Mouse (Mus musculus) limb, embryonic 12.5 days (tissue): ENCODE results near the gene Xxylt1. TPM values are rescaled to one million over a fixed set of nuclear protein-coding genes. Genes with fewer than 3 reads are reported as not detected.
A peak's percentile ranks its signal among the peaks of the same experiment; 100 is the strongest.

Experiments used
- ATAC-seq: fragments of 200-750 bp; cut with Nextera tagmentation; 2 replicates; pipeline ENCODE4 v1.8.0; 2017; ENCODE audit warnings: low read depth, moderate TSS enrichment; ENCODE audit not compliant: insufficient number of reproducible peaks, insufficient read depth, low FRiP score, low TSS enrichment
- H3K27ac ChIP-seq: fragments of 300-500 bp; sonication (generic); 2 replicates; pipeline ENCODE4 v1.5.1; 2016; ENCODE audit warnings: mild to moderate bottlenecking, moderate library complexity
- H3K27me3 ChIP-seq: fragments of 300-500 bp; sonication (generic); 2 replicates; pipeline ENCODE4 v1.6.1; 2016; ENCODE audit warnings: mild to moderate bottlenecking, moderate library complexity
- H3K36me3 ChIP-seq: fragments of 300-500 bp; sonication (generic); 2 replicates; pipeline ENCODE4 v1.6.1; 2016; ENCODE audit warnings: mild to moderate bottlenecking, moderate library complexity
- H3K4me1 ChIP-seq: fragments of 300-500 bp; sonication (generic); replicated peaks from 2 replicates; pipeline ENCODE4 v1.6.1; 2016
- H3K4me2 ChIP-seq: fragments of 300-500 bp; sonication (generic); 2 replicates; pipeline ENCODE4 v1.6.1; 2016; ENCODE audit warnings: mild to moderate bottlenecking, moderate library complexity
- H3K4me3 ChIP-seq: fragments of 300-500 bp; sonication (generic); replicated peaks from 2 replicates; pipeline ENCODE4 v1.5.1; 2016; ENCODE audit warnings: mild to moderate bottlenecking
- H3K9ac ChIP-seq: fragments of 300-500 bp; sonication (generic); replicated peaks from 2 replicates; pipeline ENCODE4 v1.6.1; 2016; ENCODE audit warnings: mild to moderate bottlenecking, moderate library complexity
- H3K9me3 ChIP-seq: fragments of 300-500 bp; sonication (generic); 2 replicates; pipeline ENCODE4 v1.6.1; 2016; ENCODE audit warnings: mild to moderate bottlenecking, moderate library complexity
- WGBS: fragments of 180-500 bp; shearing (Covaris S2); methylation state at CpG from one replicate; pipeline ENCODE4 v1.1.7; 2016; 5-methylcytosine and 5-hydroxymethylcytosine counted together
- polyA plus RNA-seq: library from polyadenylated mRNA; unstranded; fragments of >200 nt; fragmentation: Nextera tagmentation; extraction: Ambion mirVana; gene quantifications from 2 replicates; pipeline ENCODE4 v1.2.1, GENCODE M21; 2016

Gene Xxylt1
- 22.4 and 23.0 TPM in 2 replicates for polyA plus RNA-seq

GRCm38 (mm10) chr16:31081125-31081664 is at the start of gene Xxylt1:
TSS of gene Xxylt1 (minus strand) at chr16:31081432.
- peak within 1 kb of the TSS; percentile 75 for H3K9ac ChIP-seq
- no peaks in the 10 kb centered on the region for H3K27me3 ChIP-seq
- no peaks in the 10 kb centered on the region for H3K9me3 ChIP-seq
- peak; percentile 96 for ATAC-seq
- peak within 1 kb of the TSS; percentile 83 for H3K4me3 ChIP-seq
- H3K27ac ChIP-seq = peak within 1 kb of the TSS; percentile 92
- peak within 1 kb of the TSS; percentile 93 for H3K4me2 ChIP-seq
- WGBS = under 1% methylated on average over 54 of the region's 54 CpGs
- H3K36me3 ChIP-seq = no peaks in the 10 kb centered on the region
- peaks cover 11% of the 10 kb centered on the region for H3K4me1 ChIP-seq

GRCm38 (mm10) chr16:31128116-31128515 is 46.9 kb upstream of the Xxylt1 start:
- ATAC-seq = no peak
- 85% methylated on average over 5 of the region's 5 CpGs for WGBS
- Histone ChIP-seq H3K36me3 (peaks cover 39% of the 10 kb centered on the region; the same call in 1 of the 2 replicates), H3K9ac (no peak overlapping the region), H3K27ac (no peak overlapping the region), H3K4me2 (no peak overlapping the region), H3K4me3 (no peak overlapping the region), H3K27me3 (no peaks in the 10 kb centered on the region), H3K4me1 (no peaks in the 10 kb centered on the region), H3K9me3 (no peaks in the 10 kb centered on the region)

- Histone ChIP-seq H3K27me3 (no peaks in the 10 kb centered on the region), H3K4me2 (no peak overlapping the region), H3K27ac (no peak overlapping the region), H3K36me3 (peaks cover 39% of the 10 kb centered on the region; the same call in 1 of the 2 replicates), H3K9me3 (no peaks in the 10 kb centered on the region), H3K9ac (no peak overlapping the region), H3K4me3 (no peak overlapping the region), H3K4me1 (no peaks in the 10 kb centered on the region)
- ATAC-seq = no peak
- 64% methylated on average over 5 of the region's 5 CpGs for WGBS
Measured at GRCm38 (mm10) chr16:31124991-31125390, 43.8 kb upstream of the Xxylt1 start.

GRCm38 (mm10) chr16:31121612-31122011 is 40.4 kb upstream of the Xxylt1 start:
- ATAC-seq = no peak
- H3K27ac ChIP-seq = no peak overlapping the region
- 91% methylated on average over 6 of the region's 6 CpGs for WGBS
- H3K9ac ChIP-seq = no peak overlapping the region
- H3K36me3 ChIP-seq = peaks cover 21% of the 10 kb centered on the region; the same call in 1 of the 2 replicates
- H3K4me3 ChIP-seq = no peak overlapping the region
- no peak overlapping the region for H3K4me2 ChIP-seq
- no peaks in the 10 kb centered on the region for H3K27me3 ChIP-seq
- H3K9me3 ChIP-seq = no peaks in the 10 kb centered on the region
- no peaks in the 10 kb centered on the region for H3K4me1 ChIP-seq

DNA sequence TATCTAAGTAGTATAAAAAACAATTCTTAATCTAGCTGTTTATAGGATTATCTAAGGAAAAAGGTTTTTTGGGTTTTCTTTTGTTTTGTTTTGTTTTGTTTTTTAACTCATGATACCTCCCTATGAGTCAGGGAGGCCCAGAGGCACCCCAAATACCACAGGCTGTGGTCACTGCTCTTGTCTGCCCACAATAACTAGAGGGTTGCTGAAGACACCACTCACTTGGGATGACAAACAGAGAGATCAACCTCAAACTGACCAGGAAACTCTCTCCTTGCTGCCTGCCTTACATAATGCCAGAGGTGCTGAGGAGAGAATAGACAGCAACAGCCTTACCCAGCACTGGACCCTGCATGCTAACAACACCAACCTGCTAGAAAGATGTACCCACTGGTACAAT is 32.4 kb upstream of the Xxylt1 start:
- Histone ChIP-seq H3K4me2 (no peak overlapping the region), H3K27me3 (no peaks in the 10 kb centered on the region), H3K4me1 (no peaks in the 10 kb centered on the region), H3K9me3 (no peaks in the 10 kb centered on the region; the same call in 1 of the 2 replicates), H3K9ac (no peak overlapping the region), H3K4me3 (no peak overlapping the region), H3K36me3 (peaks cover 45% of the 10 kb centered on the region), H3K27ac (no peak overlapping the region)
- no peak for ATAC-seq

GRCm38 (mm10) chr16:31101352-31101751 is 20.1 kb upstream of the Xxylt1 start:
- Histone ChIP-seq H3K9ac (no peak overlapping the region), H3K9me3 (no peaks in the 10 kb centered on the region), H3K4me1 (no peaks in the 10 kb centered on the region), H3K4me3 (no peak overlapping the region), H3K36me3 (peaks cover 43% of the 10 kb centered on the region), H3K27me3 (no peaks in the 10 kb centered on the region), H3K4me2 (no peak overlapping the region), H3K27ac (no peak overlapping the region)
- 75% methylated on average over 2 of the region's 2 CpGs for WGBS
- ATAC-seq = no peak

- Histone ChIP-seq H3K27me3 (no peaks in the 10 kb centered on the region), H3K9ac (no peak overlapping the region), H3K4me1 (no peaks in the 10 kb centered on the region), H3K27ac (no peak overlapping the region), H3K36me3 (peaks cover 46% of the 10 kb centered on the region), H3K4me2 (no peak overlapping the region), H3K4me3 (no peak overlapping the region), H3K9me3 (no peaks in the 10 kb centered on the region)
- 90% methylated on average over 1 of the region's 1 CpGs for WGBS
- no peak for ATAC-seq
Measured at GRCm38 (mm10) chr16:31099906-31100305, 18.7 kb upstream of the Xxylt1 start.

- Histone ChIP-seq H3K27ac (no peak overlapping the region), H3K36me3 (peaks cover 10% of the 10 kb centered on the region), H3K9ac (no peak overlapping the region), H3K4me3 (no peak overlapping the region), H3K27me3 (no peaks in the 10 kb centered on the region), H3K4me2 (no peak overlapping the region), H3K4me1 (no peaks in the 10 kb centered on the region), H3K9me3 (no peaks in the 10 kb centered on the region)
- 91% methylated on average over 6 of the region's 6 CpGs for WGBS
- ATAC-seq = no peak
Measured at GRCm38 (mm10) chr16:31094036-31094435, 12.8 kb upstream of the Xxylt1 start.

- no peak overlapping the region for H3K27ac ChIP-seq
- H3K4me1 ChIP-seq = no peaks in the 10 kb centered on the region
- no peak overlapping the region for H3K4me3 ChIP-seq
- no peaks in the 10 kb centered on the region for H3K27me3 ChIP-seq
- H3K4me2 ChIP-seq = no peak overlapping the region
- WGBS = 67% methylated on average over 9 of the region's 9 CpGs
- no peaks in the 10 kb centered on the region for H3K9me3 ChIP-seq
- no peak for ATAC-seq
- peaks cover 6% of the 10 kb centered on the region for H3K36me3 ChIP-seq
- no peak overlapping the region for H3K9ac ChIP-seq
Measured at GRCm38 (mm10) chr16:31093186-31093585, 12.0 kb upstream of the Xxylt1 start.

GRCm38 (mm10) chr16:31081891-31082290 is 659 bp upstream of the Xxylt1 start:
- Histone ChIP-seq H3K36me3 (no peaks in the 10 kb centered on the region), H3K4me1 (peaks cover 11% of the 10 kb centered on the region), H3K9me3 (no peaks in the 10 kb centered on the region), H3K4me2 (peak overlapping the region; percentile 93; the same call in 1 of the 2 replicates), H3K27ac (no peak overlapping the region), H3K27me3 (no peaks in the 10 kb centered on the region), H3K9ac (no peak overlapping the region), H3K4me3 (0 out of 2 replicates have a peak overlapping the region, but pooled peaks have one; percentile 83)
- 71% methylated on average over 6 of the region's 6 CpGs for WGBS
- no peak for ATAC-seq

- H3K4me1 ChIP-seq = peaks cover 11% of the 10 kb centered on the region
- peak; percentile 50; the same call in 1 of the 2 replicates for ATAC-seq
- H3K27ac ChIP-seq = peak overlapping the region; percentile 92
- H3K4me2 ChIP-seq = peak overlapping the region; percentile 93
- no peaks in the 10 kb centered on the region for H3K9me3 ChIP-seq
- H3K27me3 ChIP-seq = no peaks in the 10 kb centered on the region
- peak overlapping the region; percentile 83 for H3K4me3 ChIP-seq
- peak overlapping the region; percentile 75 for H3K9ac ChIP-seq
- H3K36me3 ChIP-seq = no peaks in the 10 kb centered on the region
- under 1% methylated on average over 36 of the region's 36 CpGs for WGBS
Measured at GRCm38 (mm10) chr16:31080573-31081051, 620 bp downstream of the Xxylt1 start.

- Histone ChIP-seq H3K27me3 (no peaks in the 10 kb centered on the region), H3K4me1 (peaks cover 11% of the 10 kb centered on the region), H3K4me3 (no peak overlapping the region), H3K36me3 (no peaks in the 10 kb centered on the region), H3K27ac (no peak overlapping the region), H3K9me3 (no peaks in the 10 kb centered on the region), H3K9ac (no peak overlapping the region), H3K4me2 (no peak overlapping the region)
- no peak for ATAC-seq
- WGBS = 94% methylated on average over 5 of the region's 5 CpGs
Measured at GRCm38 (mm10) chr16:31077396-31077795, 3.8 kb downstream of the Xxylt1 start.
